Mouse (Mus musculus) embryonic fibroblast, embryonic 13.5 days (primary cell): Measurements from ENCODE around the gene Pom121. TPM values are rescaled to one million over a fixed set of nuclear protein-coding genes. Genes with fewer than 3 reads are reported as not detected.
"Not testable (repeated sequence)": the region's sequence is repeated elsewhere in the genome, so short reads cannot be mapped to it uniquely, and the experiment has no call there.

Source experiments
- H3K27ac ChIP-seq: 2 replicates; pipeline ENCODE4 v1.5.1; 2012; ENCODE audit warnings: low read length, control low read depth, inconsistent platforms; ENCODE audit not compliant: insufficient read depth
- H3K4me1 ChIP-seq: 2 replicates; pipeline ENCODE4 v1.6.1; 2011; ENCODE audit warnings: low read length; ENCODE audit not compliant: control insufficient read depth, insufficient read depth
- H3K4me3 ChIP-seq: 2 replicates; pipeline ENCODE4 v1.5.1; 2011; ENCODE audit warnings: mild to moderate bottlenecking, control low read depth, low read length; ENCODE audit not compliant: insufficient read depth
- CTCF ChIP-seq: IDR thresholded peaks from 2 replicates; pipeline ENCODE4 v1.5.1; 2011; ENCODE audit warnings: mild to moderate bottlenecking, control low read depth, low read length, moderate library complexity, borderline replicate concordance; ENCODE audit not compliant: insufficient read depth
- POLR2A ChIP-seq: IDR thresholded peaks from 2 replicates; pipeline ENCODE4 v1.6.1; 2011; ENCODE audit warnings: low read depth, mild to moderate bottlenecking, control low read depth, low read length, moderate library complexity
- polyA plus RNA-seq: library from polyadenylated mRNA; stranded (reverse); fragments of >200 nt; gene quantifications from 2 replicates; pipeline ENCODE4 v1.2.4, GENCODE M21; 2011; ENCODE audit warnings: low read depth; ENCODE audit not compliant: missing spikeins, insufficient read length

The Pom121 gene
- polyA plus RNA-seq, 1 experiment: 24.4 TPM

- no peak for TF ChIP-seq CTCF
- peak; percentile 63 for TF ChIP-seq POLR2A
- peaks cover 3% of the 10 kb centered on the region; the same call in 1 of the 2 replicates for H3K4me1 ChIP-seq
- H3K4me3 ChIP-seq: peak within 1 kb of the TSS; percentile 77
- peak within 1 kb of the TSS; percentile 85 for H3K27ac ChIP-seq
Measured at GRCm38 (mm10) chr5:135369787-135370654, 24.3 kb downstream of the Pom121 start, which contains the start of gene Nsun5. TSS of gene Nsun5 (plus strand) at chr5:135369953.

GRCm38 (mm10) chr5:135369196-135369595, 25.1 kb downstream of the Pom121 start:
- not testable (repeated sequence) for H3K27ac ChIP-seq, H3K4me1 ChIP-seq
- peak overlapping the region; percentile 77 for H3K4me3 ChIP-seq

- Histone ChIP-seq H3K4me1 (peaks cover 3% of the 10 kb centered on the region; the same call in 1 of the 2 replicates), H3K27ac (no peak overlapping the region), H3K4me3 (no peak overlapping the region)
- TF ChIP-seq POLR2A (no peak), CTCF (no peak)
Measured at GRCm38 (mm10) chr5:135368312-135368711, 26.0 kb downstream of the Pom121 start.

- Histone ChIP-seq H3K27ac (no peak overlapping the region), H3K4me3 (no peak overlapping the region), H3K4me1 (peaks cover 3% of the 10 kb centered on the region; the same call in 1 of the 2 replicates)
- no peak for TF ChIP-seq CTCF
- no peak for TF ChIP-seq POLR2A
Measured at GRCm38 (mm10) chr5:135367841-135368240, 26.5 kb downstream of the Pom121 start.

GRCm38 (mm10) chr5:135363540-135363939, 30.8 kb downstream of the Pom121 start:
- Histone ChIP-seq H3K27ac (no peak overlapping the region), H3K4me1 (no peaks in the 10 kb centered on the region), H3K4me3 (no peak overlapping the region)
- TF ChIP-seq POLR2A: no peak
- peak; percentile 53; the same call in 1 of the 2 replicates for TF ChIP-seq CTCF

- no peaks in the 10 kb centered on the region for H3K4me1 ChIP-seq
- TF ChIP-seq POLR2A: no peak
- TF ChIP-seq CTCF: no peak
- no peak overlapping the region for H3K4me3 ChIP-seq
- no peak overlapping the region for H3K27ac ChIP-seq
Measured at GRCm38 (mm10) chr5:135362572-135362971, 31.8 kb downstream of the Pom121 start.

- Histone ChIP-seq H3K27ac (no peak overlapping the region), H3K4me3 (no peak overlapping the region), H3K4me1 (no peaks in the 10 kb centered on the region)
- TF ChIP-seq POLR2A (no peak), CTCF (no peak)
Measured at GRCm38 (mm10) chr5:135359772-135360171, 34.6 kb downstream of the Pom121 start.

- no peak for TF ChIP-seq CTCF
- TF ChIP-seq POLR2A: no peak
- Histone ChIP-seq H3K4me1 (no peaks in the 10 kb centered on the region), H3K4me3 (no peak overlapping the region), H3K27ac (no peak overlapping the region)
Measured at GRCm38 (mm10) chr5:135357556-135357955, 36.8 kb downstream of the Pom121 start.

GRCm38 (mm10) chr5:135356090-135356489, 38.3 kb downstream of the Pom121 start:
- no peak for TF ChIP-seq POLR2A
- no peak for TF ChIP-seq CTCF
- no peak overlapping the region for H3K4me3 ChIP-seq
- no peak overlapping the region for H3K27ac ChIP-seq
- no peaks in the 10 kb centered on the region for H3K4me1 ChIP-seq

GRCm38 (mm10) chr5:135353564-135353963, 40.8 kb downstream of the Pom121 start:
- H3K4me3 ChIP-seq: no peak overlapping the region
- TF ChIP-seq CTCF: no peak
- no peak for TF ChIP-seq POLR2A
- H3K4me1 ChIP-seq: no peaks in the 10 kb centered on the region
- H3K27ac ChIP-seq: no peak overlapping the region

- TF ChIP-seq CTCF: no peak
- TF ChIP-seq POLR2A: no peak
- Histone ChIP-seq H3K4me3 (no peak within 1 kb of the TSS), H3K4me1 (no peaks in the 10 kb centered on the region), H3K27ac (no peak within 1 kb of the TSS)
Measured at GRCm38 (mm10) chr5:135352995-135353394, 41.4 kb downstream of the Pom121 start, which contains the start of gene Trim50. TSS of gene Trim50 (plus strand) at chr5:135353295.
